Mouse (Mus musculus): ENCODE results near the gene Exoc4.

Gene Exoc4

DNA sequence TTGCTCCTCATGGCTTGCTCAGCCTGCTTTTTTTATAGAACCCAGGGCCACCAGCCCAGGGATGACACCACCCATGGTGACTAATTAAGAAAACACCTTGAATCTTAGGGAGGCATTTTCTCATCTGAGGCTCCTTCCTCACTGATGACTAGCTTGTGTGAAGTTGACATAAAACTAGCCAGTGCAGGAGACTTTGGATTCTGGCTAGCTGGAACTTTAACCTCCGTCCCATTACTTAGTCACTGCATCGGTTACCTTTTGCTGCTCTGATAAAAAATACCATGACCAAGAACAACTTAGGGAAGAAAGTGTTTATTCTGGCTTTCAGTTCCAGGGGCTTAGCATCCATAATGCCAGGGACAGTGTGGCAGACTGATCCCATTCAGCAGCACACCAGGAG is 711.9 kb downstream of the Exoc4 start:
- no peak for DNase-seq

DNA sequence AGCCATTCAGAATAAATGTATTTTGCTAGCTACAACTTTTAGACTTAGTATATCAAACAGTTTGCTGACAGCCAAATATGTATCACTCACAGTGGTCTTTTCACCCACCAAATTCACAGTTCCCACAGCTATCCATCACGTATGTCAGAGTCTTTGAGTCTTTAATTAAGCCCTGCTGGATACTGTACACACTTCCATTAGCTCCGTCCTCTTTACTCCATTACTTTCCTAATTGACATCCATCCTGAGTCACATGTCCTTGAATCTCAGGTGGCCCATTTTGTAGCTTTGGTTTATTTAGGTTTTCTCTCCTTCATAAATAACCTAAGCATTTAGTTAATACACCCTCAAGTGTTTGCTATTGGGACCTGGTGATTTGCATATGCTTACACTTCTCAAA is 714.2 kb downstream of the Exoc4 start:
- DNase-seq: no peak

DNA sequence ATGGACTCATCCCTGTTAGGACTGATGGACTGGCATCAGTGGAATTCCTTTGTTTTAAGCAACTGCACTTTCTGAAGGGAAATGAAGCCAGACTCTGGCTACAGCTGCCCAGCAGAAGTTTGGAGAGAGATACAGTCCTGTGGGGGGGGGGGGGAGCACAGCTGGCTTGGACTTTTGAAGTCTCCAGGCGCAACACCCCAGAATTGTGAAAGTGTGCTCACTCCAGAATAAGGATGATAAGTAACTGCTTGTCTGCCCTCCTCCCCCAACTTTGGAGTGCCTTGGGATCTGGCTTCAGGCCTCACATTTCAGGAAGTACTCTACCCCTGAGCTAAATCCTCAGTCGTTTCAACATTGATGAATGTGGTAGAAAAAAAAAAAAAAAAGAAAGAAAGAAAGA is 716.7 kb downstream of the Exoc4 start:
- no peak for DNase-seq

- no peak for DNase-seq
Observed at GRCm38 (mm10) chr6:33968746-33969145, 719.9 kb downstream of the Exoc4 start.

DNA sequence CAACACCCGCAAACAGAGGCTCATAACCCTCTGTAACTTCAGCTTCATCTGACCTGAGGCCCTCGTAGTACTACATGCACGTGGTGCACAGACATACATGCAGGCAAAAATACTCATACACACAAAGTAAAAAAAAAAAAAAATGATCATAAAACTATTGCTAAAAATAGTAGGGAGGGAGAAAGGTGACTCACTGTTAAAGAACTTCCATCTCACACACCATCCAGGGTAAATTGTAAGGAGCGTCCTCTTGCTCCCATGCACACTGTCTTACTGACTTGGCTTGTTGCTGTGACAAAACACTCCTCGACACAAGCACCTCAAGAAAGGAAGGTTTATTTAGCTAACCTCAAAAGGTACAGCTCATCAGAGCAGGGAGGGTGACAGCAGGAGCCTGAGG is 723.9 kb downstream of the Exoc4 start:
- no peak for DNase-seq

- DNase-seq: no peak
Observed at GRCm38 (mm10) chr6:33976576-33976975, 727.7 kb downstream of the Exoc4 start.

- DNase-seq: no peak
Observed at GRCm38 (mm10) chr6:33977448-33977847, 728.6 kb downstream of the Exoc4 start.

DNA sequence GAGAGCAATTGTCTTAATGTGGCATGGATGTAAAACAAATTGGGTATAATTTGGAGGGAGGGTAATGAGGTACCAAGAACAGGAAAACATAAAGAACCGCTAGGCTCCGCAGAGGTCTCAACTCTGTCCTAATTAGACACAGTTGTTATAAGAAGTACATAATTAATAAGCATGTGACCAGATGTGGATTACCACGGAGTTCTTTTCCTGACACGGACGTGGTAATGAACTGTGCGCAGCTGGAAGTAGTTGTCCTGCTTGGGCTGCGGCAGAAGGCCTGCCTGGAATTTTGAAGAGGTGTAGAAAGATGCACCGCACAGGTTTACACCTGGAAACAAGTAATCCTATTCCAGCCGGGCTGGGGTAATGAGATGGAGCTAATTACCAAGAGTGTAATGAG is 729.0 kb downstream of the Exoc4 start:
- DNase-seq: no peak

- no peak for DNase-seq
Observed at GRCm38 (mm10) chr6:33982709-33983108, 733.8 kb downstream of the Exoc4 start.

DNA sequence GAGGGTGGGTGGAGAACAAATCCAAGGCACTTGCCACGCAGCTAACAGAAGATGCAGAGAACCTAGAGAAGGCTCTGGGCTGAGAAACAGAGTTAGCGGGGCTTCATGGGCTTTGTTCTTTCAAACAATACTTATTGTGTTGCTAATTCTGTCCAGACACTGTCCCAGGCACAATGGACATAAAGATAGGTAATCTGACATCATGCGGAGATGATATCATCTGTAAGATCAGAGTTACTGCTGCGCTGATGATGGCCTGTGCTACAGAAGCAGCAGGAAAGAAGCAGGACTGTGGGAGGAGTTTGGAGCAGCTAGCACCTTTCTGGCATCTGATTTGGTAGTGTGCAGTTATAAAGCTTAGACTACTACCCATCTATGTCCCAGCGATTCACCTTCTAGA is 738.2 kb downstream of the Exoc4 start:
- no peak for DNase-seq

DNA sequence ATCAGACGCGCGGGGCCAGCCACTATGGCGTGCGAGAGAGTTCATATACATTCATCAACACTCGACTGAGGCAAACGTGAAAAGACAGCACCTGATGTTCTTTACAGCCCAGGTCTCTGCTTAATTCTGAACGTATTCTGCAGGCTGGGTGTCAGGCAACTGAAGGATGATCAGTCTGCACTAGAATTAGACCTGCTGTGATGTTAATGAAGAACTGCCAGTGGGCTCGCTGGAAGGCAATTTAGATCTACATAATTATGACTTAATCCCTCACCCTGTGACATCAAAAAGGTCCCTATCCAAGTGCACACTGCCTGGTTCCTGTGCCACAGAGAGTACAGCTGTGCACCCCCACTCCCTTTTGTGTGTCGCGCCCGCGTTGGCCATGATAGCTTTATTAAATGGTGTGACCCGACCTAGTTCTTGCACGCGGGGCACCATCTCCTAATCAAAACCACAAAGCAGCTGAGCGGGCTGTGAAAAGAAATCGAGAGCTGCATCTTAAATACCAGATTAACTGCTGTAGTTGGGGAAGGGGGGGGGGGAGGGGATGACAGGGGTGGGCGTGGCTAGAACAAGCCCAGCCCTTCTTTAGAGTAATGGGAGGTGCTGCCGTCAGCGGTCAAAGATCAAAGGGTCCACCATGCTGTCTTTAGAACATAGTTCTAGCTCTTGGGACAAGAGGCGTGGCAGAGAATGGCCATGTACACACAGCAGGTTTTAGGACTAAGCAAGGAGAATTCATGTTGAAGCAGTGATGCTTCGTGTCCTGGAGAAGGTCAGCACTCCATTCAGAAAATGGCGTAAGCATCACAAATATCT is 743.5 kb downstream of the Exoc4 start:
- DNase-seq: no peak

- no peak for DNase-seq
Observed at GRCm38 (mm10) chr6:33993842-33994241, 745.0 kb downstream of the Exoc4 start.

DNA sequence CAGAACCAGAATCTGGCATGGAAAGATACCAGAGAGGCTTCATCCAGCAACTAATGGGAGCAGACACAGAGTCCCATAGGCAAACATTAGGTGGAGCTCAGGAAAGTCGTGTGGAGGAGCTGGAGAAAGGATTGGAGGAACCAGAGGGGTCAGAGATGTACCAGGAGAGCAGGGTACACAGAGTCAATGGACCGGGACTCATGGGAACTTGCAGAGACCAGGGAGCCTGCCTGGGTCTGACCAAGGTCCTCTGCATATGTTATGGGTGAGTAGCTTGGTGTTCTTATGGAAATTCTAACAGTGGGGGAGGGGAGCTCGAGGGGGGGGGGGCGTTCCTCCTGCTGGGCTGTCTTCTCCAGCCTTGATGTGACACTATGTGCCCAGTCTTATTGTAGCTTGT is 749.7 kb downstream of the Exoc4 start:
- no peak for DNase-seq

- DNase-seq: no peak
Observed at GRCm38 (mm10) chr6:33999530-33999929, 750.6 kb downstream of the Exoc4 start.

DNA sequence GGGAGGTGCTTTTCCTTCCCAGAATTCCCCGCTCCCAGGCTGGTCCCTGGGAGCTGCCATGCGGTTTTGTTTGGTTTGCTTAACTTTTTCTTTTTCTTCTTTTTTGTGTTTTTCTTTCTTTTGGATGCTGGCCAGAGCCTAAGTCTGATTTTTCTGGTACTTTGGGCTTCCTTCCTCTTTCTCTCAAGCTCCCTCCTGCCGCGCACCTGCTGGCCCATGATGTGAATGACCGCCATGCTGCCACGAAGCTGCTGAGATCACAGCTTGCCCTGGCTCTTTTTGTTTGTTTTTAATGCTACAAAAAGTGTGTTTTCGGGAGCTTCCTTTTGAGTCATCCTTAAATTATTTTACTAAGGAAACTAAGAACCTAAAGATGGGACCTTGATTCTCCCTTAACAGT is 751.8 kb downstream of the Exoc4 start:
- DNase-seq: no peak

DNA sequence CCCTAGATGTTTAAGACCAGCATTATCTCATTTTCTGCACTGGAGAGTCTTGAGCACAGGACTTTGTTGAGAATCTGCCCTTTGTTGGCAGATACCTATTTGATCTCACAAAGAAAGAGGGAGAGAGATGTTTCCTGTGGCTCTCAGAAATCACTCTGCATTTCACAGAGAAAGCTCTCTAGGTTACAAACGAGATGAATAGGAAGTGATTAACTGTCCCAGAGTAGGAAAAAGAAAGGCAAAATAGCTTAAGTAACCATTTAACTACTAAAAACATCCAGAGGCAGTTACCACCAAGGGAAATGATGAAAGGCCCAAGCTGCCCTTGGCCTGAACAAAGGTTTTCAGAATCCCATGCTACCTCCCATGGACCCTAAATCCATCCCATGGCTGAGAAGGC is 754.1 kb downstream of the Exoc4 start:
- DNase-seq: no peak

- no peak for DNase-seq
Observed at GRCm38 (mm10) chr6:34013469-34013868, 764.6 kb downstream of the Exoc4 start.
